Mouse (Mus musculus) heart, embryonic 15.5 days (tissue): ENCODE data around the gene Hs3st1. TPM values are rescaled to one million over a fixed set of nuclear protein-coding genes. Genes with fewer than 3 reads are reported as not detected.
"Not testable (repeated sequence)": the region's sequence is repeated elsewhere in the genome, so short reads cannot be mapped to it uniquely, and the experiment has no call there.

Experiments used
- ATAC-seq: fragments of 200-750 bp; cut with Nextera tagmentation; replicated peaks from 2 replicates; pipeline ENCODE4 v1.8.0; 2017; ENCODE audit warnings: low read depth, moderate TSS enrichment; ENCODE audit not compliant: insufficient number of reproducible peaks, insufficient read depth, low FRiP score
- H3K27ac ChIP-seq: fragments of 300-500 bp; sonication (generic); 2 replicates; pipeline ENCODE4 v1.5.1; 2015; ENCODE audit warnings: mild to moderate bottlenecking, inconsistent platforms
- H3K27me3 ChIP-seq: fragments of 300-500 bp; sonication (generic); 2 replicates; pipeline ENCODE4 v1.6.1; 2015; ENCODE audit warnings: inconsistent platforms
- H3K36me3 ChIP-seq: fragments of 300-500 bp; sonication (generic); 2 replicates; pipeline ENCODE4 v1.6.1; 2015; ENCODE audit warnings: mild to moderate bottlenecking, inconsistent platforms
- H3K4me1 ChIP-seq: fragments of 300-500 bp; sonication (generic); replicated peaks from 2 replicates; pipeline ENCODE4 v1.6.1; 2015; ENCODE audit warnings: inconsistent platforms
- H3K4me2 ChIP-seq: fragments of 300-500 bp; sonication (generic); 2 replicates; pipeline ENCODE4 v1.6.1; 2015; ENCODE audit warnings: inconsistent platforms, mild to moderate bottlenecking, moderate library complexity
- H3K4me3 ChIP-seq: fragments of 300-500 bp; sonication (generic); 2 replicates; pipeline ENCODE4 v1.5.1; 2015; ENCODE audit warnings: mild to moderate bottlenecking, inconsistent platforms
- H3K9ac ChIP-seq: fragments of 300-500 bp; sonication (generic); 2 replicates; pipeline ENCODE4 v1.6.1; 2015; ENCODE audit warnings: mild to moderate bottlenecking, inconsistent platforms
- H3K9me3 ChIP-seq: fragments of 300-500 bp; sonication (generic); replicated peaks from 2 replicates; pipeline ENCODE4 v1.6.1; 2016; ENCODE audit warnings: inconsistent platforms
- WGBS: fragments of 180-500 bp; shearing (Covaris S2); methylation state at CpG from one replicate; pipeline ENCODE4 v1.1.7; 2015; ENCODE audit warnings: mixed read lengths; 5-methylcytosine and 5-hydroxymethylcytosine counted together
- polyA plus RNA-seq: library from polyadenylated mRNA; unstranded; fragments of >200 nt; fragmentation: Nextera tagmentation; extraction: Ambion mirVana; gene quantifications from 2 replicates; pipeline ENCODE4 v1.2.1, GENCODE M21; 2015

The Hs3st1 gene
- polyA plus RNA-seq: 5.9 and 6.8 TPM in 2 replicates

DNA sequence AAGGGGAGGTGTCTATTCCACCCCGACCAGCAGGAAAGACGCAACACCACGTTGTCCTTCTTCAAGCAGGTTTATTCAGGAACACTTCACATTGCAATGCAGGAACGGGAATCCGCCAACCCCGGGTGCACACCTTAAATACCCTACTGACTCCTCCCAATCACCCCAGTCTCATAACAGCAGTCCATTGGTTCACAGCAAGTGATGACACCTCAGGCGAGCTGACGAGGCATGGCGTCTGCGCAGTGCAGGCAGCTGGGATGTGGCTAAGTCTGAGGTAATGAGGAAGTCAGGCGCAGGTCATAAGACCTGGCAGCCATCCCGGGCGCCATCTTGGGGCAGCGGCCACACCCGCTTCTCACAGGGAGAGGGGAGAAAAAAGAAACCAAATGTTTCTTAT is at the start of gene Hs3st1:
Gene Hs3st1 (minus strand): TSS at position 101 of the 400 bp plus-strand sequence.
- ATAC-seq, H3K4me3 ChIP-seq, H3K4me2 ChIP-seq, H3K36me3 ChIP-seq, H3K4me1 ChIP-seq, H3K9me3 ChIP-seq, H3K27ac ChIP-seq, H3K9ac ChIP-seq, H3K27me3 ChIP-seq: not testable (repeated sequence)
- WGBS: 90% methylated on average over 15 of the region's 15 CpGs

DNA sequence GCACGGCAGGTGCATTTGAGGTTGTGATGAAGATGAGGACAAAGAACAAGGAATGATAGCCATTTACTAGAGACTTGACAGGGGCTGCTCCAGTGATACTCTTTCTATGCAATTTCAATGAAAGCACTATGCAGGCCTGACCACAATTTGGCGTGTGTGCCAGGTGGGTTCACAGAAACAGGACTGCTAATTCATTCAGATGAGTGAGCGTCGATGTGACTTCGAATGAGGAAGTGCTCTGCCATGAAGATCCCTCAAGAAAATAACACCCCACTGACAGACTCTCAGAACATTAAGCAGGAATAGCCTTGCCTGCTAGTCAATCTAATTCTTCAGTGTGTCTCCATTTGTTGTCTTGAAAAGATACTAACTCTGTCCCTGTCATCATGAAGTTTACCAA is 49.4 kb upstream of the Hs3st1 start:
- Histone ChIP-seq H3K4me2 (no peak overlapping the region), H3K27me3 (no peaks in the 10 kb centered on the region), H3K27ac (no peak overlapping the region), H3K36me3 (no peaks in the 10 kb centered on the region), H3K9me3 (no peaks in the 10 kb centered on the region), H3K4me3 (no peak overlapping the region), H3K4me1 (no peaks in the 10 kb centered on the region), H3K9ac (no peak overlapping the region)
- no peak for ATAC-seq
- 84% methylated on average over 5 of the region's 5 CpGs for WGBS

DNA sequence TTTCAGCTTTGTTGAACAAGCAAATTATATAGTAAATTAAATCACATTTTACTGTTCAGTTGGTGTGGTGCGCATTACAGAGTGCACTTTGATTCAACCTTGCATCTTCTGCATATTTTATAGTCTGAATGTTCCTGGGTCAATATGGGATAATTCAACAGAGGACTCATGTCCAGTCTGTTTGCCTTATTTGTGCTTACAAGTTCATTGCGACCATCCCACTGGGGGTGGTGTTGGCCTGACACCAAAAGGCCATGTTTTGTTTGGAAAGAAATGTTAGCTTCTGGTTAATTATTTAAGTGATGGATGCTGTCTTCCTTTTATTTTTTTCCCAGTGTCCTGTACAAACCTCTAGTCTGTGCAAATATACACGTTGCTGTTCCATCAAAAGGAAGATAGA is 48.7 kb upstream of the Hs3st1 start:
- H3K9me3 ChIP-seq: no peaks in the 10 kb centered on the region
- H3K36me3 ChIP-seq: no peaks in the 10 kb centered on the region
- H3K27me3 ChIP-seq: no peaks in the 10 kb centered on the region
- no peak overlapping the region for H3K4me3 ChIP-seq
- no peak overlapping the region for H3K4me2 ChIP-seq
- H3K9ac ChIP-seq: no peak overlapping the region
- ATAC-seq: no peak
- no peak overlapping the region for H3K27ac ChIP-seq
- H3K4me1 ChIP-seq: no peaks in the 10 kb centered on the region
- 64% methylated on average over 3 of the region's 3 CpGs for WGBS

DNA sequence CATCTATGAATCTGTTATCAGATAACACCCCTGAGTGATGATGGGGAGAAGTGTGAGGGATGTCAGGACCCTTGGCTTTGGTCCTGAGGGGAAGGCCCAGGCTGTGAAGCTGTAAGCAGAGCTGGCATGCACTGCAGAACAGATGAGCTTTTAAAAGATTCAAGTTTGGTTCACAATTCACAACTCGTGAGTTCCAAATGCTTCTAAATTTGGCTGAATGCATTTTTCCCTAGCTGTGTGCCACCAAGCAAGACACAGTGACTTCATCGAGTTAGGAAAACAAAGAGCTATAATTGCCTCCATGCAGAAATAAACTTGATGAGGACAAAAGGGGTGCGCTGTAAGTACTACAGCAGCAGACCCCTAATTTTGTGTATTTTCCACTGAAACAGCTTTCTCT is 48.2 kb upstream of the Hs3st1 start:
- H3K4me3 ChIP-seq: no peak overlapping the region
- ATAC-seq: no peak
- no peak overlapping the region for H3K4me2 ChIP-seq
- no peak overlapping the region for H3K9ac ChIP-seq
- H3K9me3 ChIP-seq: no peaks in the 10 kb centered on the region
- no peak overlapping the region for H3K27ac ChIP-seq
- WGBS: 67% methylated on average over 3 of the region's 3 CpGs
- no peaks in the 10 kb centered on the region for H3K36me3 ChIP-seq
- H3K4me1 ChIP-seq: no peaks in the 10 kb centered on the region
- no peaks in the 10 kb centered on the region for H3K27me3 ChIP-seq

DNA sequence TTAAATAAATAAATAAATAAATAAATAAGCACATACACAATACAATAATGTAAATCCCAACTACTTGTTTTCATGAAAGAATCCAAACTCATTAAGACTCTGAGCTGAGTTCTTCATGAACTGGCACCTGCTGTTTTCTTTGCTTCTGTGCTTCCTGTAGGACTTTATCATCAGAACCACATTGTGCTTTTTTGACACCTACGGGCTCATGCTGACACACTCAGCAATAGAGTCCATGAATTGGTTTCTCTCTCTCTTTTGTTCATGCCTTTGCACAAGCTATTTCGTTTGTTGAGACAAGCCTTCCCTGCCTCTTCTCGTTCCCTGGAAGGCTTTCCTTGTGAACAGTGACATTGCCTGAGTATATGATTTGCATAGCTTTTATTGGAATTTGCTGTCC is 46.8 kb upstream of the Hs3st1 start:
- H3K27me3 ChIP-seq: no peaks in the 10 kb centered on the region
- H3K9me3 ChIP-seq: no peaks in the 10 kb centered on the region
- WGBS: 61% methylated on average over 3 of the region's 3 CpGs
- H3K36me3 ChIP-seq: no peaks in the 10 kb centered on the region
- no peak overlapping the region for H3K4me3 ChIP-seq
- no peak overlapping the region for H3K4me2 ChIP-seq
- ATAC-seq: no peak
- no peak overlapping the region for H3K27ac ChIP-seq
- no peaks in the 10 kb centered on the region for H3K4me1 ChIP-seq
- no peak overlapping the region for H3K9ac ChIP-seq

DNA sequence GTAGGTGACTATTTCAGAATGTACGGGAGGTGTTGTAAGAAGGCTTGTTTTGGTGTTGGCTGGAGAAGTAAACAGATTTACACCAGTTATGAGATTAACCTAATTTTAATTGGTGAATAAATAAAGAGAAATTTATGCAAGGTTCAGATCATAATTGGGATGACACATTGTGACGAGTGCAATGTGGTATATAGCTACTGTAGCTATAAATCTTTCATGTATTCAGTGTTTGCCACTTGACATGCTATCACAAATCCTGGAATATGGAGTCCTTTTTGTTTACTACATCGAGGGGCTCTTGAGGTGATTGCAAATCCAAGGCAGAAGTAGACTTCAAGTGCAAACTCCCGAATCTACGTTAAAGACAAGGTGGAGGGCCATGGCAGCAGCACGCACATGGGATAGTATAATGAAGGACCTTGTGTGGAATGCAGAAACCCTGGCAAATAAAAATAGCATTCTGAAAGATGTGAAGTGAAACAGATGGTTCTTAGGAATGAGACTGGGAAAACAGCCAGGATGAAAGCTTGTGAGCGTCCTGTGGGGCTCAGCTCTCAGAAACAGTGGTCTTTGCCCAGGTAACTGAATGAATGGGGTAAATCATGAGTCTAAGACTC is 21.9 kb upstream of the Hs3st1 start:
- Histone ChIP-seq H3K4me1 (peaks cover 6% of the 10 kb centered on the region), H3K4me3 (no peak overlapping the region), H3K36me3 (no peaks in the 10 kb centered on the region), H3K27ac (0 out of 2 replicates have a peak overlapping the region, but pooled peaks have one; percentile 36), H3K9me3 (no peaks in the 10 kb centered on the region), H3K27me3 (no peaks in the 10 kb centered on the region), H3K4me2 (no peak overlapping the region), H3K9ac (no peak overlapping the region)
- ATAC-seq: peak; percentile 69
- 39% methylated on average over 7 of the region's 7 CpGs for WGBS

DNA sequence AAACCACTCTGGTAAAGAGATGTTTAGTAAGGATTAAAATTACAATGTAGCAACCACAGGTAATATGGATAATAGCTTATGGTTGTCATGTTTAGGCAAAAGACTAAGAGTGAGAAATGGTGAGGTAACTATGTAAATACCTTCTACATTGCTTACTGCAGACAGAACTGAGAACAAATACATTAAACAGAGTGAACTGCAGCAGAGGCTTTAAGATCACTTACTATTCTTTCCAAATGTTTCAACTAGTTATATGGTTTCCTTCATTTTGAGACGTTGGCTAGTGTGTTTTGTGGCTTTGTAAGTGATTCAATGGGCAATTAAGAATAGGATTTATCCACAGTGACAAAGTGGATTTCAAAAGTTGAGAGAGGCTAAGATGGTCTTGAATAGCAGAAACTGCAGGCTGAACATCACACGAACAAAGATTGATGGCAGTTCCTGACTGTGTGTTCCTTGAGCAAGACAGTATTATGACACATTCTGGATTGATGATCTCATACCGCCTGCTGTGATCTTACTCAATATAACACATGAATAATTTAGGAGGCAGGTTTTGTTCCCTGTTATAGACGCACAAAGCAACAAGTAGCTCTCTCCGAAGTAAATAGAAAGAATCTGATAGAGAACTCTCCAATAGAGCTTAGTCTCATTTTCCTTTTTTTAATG is 16.5 kb upstream of the Hs3st1 start:
- no peaks in the 10 kb centered on the region for H3K27me3 ChIP-seq
- H3K4me2 ChIP-seq: no peak overlapping the region
- no peak for ATAC-seq
- no peak overlapping the region for H3K4me3 ChIP-seq
- peaks cover under 1% of the 10 kb centered on the region; the same call in 1 of the 2 replicates for H3K4me1 ChIP-seq
- no peak overlapping the region for H3K9ac ChIP-seq
- 70% methylated on average over 5 of the region's 5 CpGs for WGBS
- no peak overlapping the region for H3K27ac ChIP-seq
- H3K36me3 ChIP-seq: no peaks in the 10 kb centered on the region
- H3K9me3 ChIP-seq: no peaks in the 10 kb centered on the region

DNA sequence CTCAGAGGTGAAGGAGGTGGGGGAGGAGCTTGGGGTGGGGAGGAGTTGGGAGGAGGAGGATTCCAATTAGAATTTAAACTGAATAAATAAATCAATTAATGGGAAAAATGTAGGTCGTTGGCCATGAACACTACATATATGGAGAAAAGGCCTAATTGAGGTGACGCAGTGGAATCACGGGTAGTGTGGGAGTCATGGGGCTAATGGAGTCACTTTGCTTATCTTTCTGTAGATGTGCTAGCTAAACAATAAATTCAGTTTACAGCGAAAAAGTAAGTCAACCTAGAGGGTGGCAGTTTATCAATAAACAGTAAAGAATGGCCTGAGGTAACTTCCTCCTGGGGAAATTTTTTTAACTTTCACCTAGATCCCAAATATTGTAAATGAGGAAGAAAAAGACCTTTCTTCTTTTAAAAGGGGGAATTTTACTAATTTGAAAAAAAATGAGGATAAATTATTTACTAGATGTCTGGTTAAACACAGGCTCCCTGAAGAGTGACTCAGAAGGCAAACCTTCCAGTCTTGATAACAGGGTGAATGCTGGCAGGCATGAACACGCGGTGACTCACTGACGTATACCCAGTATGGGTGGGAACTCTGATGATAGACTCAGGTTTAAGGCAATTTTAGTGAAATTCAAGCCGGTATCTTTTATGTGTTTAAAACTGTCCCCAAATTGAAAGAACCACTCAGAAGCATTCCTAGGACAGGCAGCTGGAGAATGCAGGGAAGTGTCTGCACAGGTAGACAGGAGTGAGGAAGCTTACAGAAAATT is 6.6 kb upstream of the Hs3st1 start:
- Histone ChIP-seq H3K27me3 (no peaks in the 10 kb centered on the region), H3K4me2 (no peak overlapping the region), H3K36me3 (no peaks in the 10 kb centered on the region), H3K27ac (no peak overlapping the region), H3K9ac (no peak overlapping the region), H3K4me1 (peaks cover 8% of the 10 kb centered on the region), H3K9me3 (no peaks in the 10 kb centered on the region), H3K4me3 (no peak overlapping the region)
- ATAC-seq: no peak
- WGBS: 62% methylated on average over 8 of the region's 8 CpGs

DNA sequence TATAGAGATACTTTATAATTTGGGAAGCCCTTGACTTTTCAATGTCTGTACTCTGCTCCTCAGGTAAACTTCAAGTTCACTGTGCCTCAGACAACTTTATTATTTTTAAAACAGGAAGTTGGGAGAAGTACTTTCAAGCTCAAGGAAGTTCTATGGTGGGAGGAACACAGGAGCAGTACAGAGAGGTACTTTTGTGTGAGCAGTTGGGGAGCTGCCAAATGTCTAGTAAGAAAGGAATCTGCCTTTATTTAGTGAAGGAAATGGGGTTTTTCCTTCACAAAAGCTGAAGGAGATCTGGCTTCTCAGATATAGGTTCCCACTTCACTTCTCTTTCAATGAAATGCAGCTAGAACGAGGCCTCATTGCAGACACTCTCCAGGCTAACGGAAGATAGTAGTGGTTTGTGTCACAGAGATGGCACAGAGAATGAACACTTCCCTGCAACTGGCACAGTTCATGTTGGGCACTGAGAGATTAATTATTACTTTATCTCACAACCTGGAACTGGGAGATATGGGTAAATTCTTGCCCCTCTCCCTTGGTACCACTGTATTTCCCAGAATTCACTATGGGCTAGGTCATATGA is 3.7 kb upstream of the Hs3st1 start:
- H3K4me1 ChIP-seq: peaks cover 8% of the 10 kb centered on the region
- no peak overlapping the region for H3K4me3 ChIP-seq
- H3K4me2 ChIP-seq: no peak overlapping the region
- WGBS: 50% methylated on average over 2 of the region's 2 CpGs
- H3K27me3 ChIP-seq: no peaks in the 10 kb centered on the region
- H3K9ac ChIP-seq: no peak overlapping the region
- H3K9me3 ChIP-seq: no peaks in the 10 kb centered on the region
- no peak for ATAC-seq
- H3K36me3 ChIP-seq: no peaks in the 10 kb centered on the region
- peak overlapping the region; percentile 60 for H3K27ac ChIP-seq

DNA sequence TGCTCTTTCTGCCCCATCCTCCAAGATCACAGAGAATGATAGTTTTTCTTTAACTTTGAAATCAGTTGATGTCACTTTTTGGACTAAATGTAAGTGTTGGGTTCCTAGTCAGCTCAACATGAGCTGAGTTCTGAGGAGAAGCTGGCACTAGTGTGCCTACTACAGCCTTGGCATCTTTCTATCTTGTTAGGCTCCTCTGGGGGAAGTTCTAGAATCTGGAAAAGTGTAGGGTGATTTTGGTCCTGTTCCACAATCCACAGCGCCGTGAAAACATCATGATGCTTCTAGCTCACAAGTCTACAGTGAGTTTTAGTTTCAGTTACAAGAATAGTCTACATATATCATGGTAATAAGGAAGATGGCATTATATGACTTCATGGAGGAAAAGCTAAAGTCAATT is 18.4 kb downstream of the Hs3st1 start:
- no peak overlapping the region for H3K4me2 ChIP-seq
- no peak for ATAC-seq
- H3K9ac ChIP-seq: no peak overlapping the region
- WGBS: 86% methylated on average over 2 of the region's 2 CpGs
- no peaks in the 10 kb centered on the region for H3K9me3 ChIP-seq
- H3K27ac ChIP-seq: no peak overlapping the region
- no peaks in the 10 kb centered on the region for H3K36me3 ChIP-seq
- H3K27me3 ChIP-seq: no peaks in the 10 kb centered on the region
- H3K4me1 ChIP-seq: no peaks in the 10 kb centered on the region
- no peak overlapping the region for H3K4me3 ChIP-seq

DNA sequence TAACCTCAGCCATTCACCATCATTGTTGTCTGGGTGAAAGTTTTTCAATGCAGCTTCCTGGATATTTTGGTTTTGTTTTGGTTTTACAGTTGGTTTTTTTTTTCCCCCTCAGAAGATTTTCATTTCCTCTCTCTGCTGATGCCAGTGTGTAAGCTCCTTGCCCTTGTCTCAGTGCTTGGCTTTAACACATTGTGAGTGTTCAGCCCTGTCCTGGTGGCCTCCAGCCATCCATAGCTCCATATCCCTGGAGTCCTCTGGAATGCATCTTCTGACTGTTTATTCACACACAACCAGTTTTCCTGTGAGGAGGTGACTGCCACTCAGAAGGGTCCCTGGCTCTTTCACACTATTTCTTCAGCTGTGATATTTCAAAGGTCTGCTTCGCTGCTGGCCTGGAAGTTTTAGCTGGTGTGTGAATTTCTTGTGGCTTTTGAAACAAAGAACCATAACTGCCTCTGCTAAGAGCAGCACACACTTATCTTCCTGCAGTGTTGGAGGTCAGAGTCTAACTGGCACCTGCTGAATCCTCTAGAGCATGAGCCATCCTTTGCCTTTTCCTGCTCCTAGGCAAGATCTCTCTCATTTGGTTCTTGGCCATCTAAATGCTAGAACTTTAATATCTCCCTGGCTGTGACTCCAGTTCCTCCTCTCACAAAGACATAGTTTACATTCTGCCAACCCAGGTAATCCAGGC is 21.4 kb downstream of the Hs3st1 start:
- Histone ChIP-seq H3K27ac (no peak overlapping the region), H3K36me3 (no peaks in the 10 kb centered on the region), H3K4me2 (no peak overlapping the region), H3K9me3 (no peaks in the 10 kb centered on the region), H3K27me3 (no peaks in the 10 kb centered on the region), H3K9ac (no peak overlapping the region), H3K4me3 (no peak overlapping the region), H3K4me1 (no peaks in the 10 kb centered on the region)
- 63% methylated on average over 1 of the region's 1 CpGs for WGBS
- ATAC-seq: no peak
